Mouse (Mus musculus) embryonic fibroblast, embryonic 13.5 days (primary cell): ENCODE data around the gene Cacnb1.

Source experiments
- CTCF ChIP-seq: IDR thresholded peaks from 2 replicates; pipeline ENCODE4 v1.5.1; 2011; ENCODE audit warnings: mild to moderate bottlenecking, control low read depth, low read length, moderate library complexity, borderline replicate concordance; ENCODE audit not compliant: insufficient read depth
- POLR2A ChIP-seq: IDR thresholded peaks from 2 replicates; pipeline ENCODE4 v1.6.1; 2011; ENCODE audit warnings: low read depth, mild to moderate bottlenecking, control low read depth, low read length, moderate library complexity

DNA sequence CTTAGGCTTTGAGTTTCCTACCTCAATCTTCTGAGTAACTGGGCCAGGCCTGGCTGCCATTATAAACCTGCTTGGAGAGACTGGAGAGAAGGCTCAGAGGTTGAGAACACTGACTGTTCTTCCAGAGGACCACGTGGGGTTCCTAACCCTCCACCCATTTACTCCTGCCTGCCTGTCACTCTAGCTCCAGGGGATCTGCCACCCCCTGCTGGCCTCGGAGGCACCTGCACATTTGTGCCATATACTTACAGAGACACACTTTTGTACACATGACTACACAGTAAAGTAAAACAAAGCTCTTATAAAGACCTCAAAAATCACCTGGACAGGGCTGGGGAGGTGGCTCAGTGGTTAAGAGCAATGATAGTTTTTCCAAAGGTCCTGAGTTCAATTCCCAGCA lies 50.4 kb downstream of the Cacnb1 start:
- TF ChIP-seq CTCF (no peak), POLR2A (no peak)
